Mouse (Mus musculus): Measurements from ENCODE around the gene Upp2.

- TF ChIP-seq MAFK (IDR thresholded peaks at IDR 0.05; ENCODE audit: insufficient read depth, low read depth, low read length) (no peak), ZC3H11A (IDR thresholded peaks at IDR 0.05; ENCODE audit: borderline replicate concordance, low read depth, low read length) (no peak), CHD2 (IDR thresholded peaks at IDR 0.05; ENCODE audit: low read depth, low read length) (no peak), ZNF384 (IDR thresholded peaks at IDR 0.05; ENCODE audit: low read depth, low read length) (no peak)
These were observed 32.7 kb upstream of the Upp2 start for GRCm38 (mm10) chr2:58534379-58534778.
